Mouse (Mus musculus) hindbrain, embryonic 13.5 days (tissue): ENCODE data around the gene Snx7. TPM values are rescaled to one million over a fixed set of nuclear protein-coding genes. Genes with fewer than 3 reads are reported as not detected.

Experiments
- ATAC-seq: fragments of 200-750 bp; cut with Nextera tagmentation; 2 replicates; pipeline ENCODE4 v1.8.0; 2017; ENCODE audit warnings: moderate TSS enrichment; ENCODE audit not compliant: low FRiP score
- H3K27ac ChIP-seq: fragments of 300-500 bp; sonication (generic); 2 replicates; pipeline ENCODE4 v1.5.1; 2015; ENCODE audit warnings: inconsistent platforms, mild to moderate bottlenecking, moderate library complexity
- H3K27me3 ChIP-seq: fragments of 300-500 bp; sonication (generic); 2 replicates; pipeline ENCODE4 v1.6.1; 2015; ENCODE audit warnings: mild to moderate bottlenecking, inconsistent platforms
- H3K36me3 ChIP-seq: fragments of 300-500 bp; sonication (generic); 2 replicates; pipeline ENCODE4 v1.6.1; 2015; ENCODE audit warnings: mild to moderate bottlenecking, inconsistent platforms
- H3K4me1 ChIP-seq: fragments of 300-500 bp; sonication (generic); replicated peaks from 2 replicates; pipeline ENCODE4 v1.6.1; 2015; ENCODE audit warnings: inconsistent platforms
- H3K4me2 ChIP-seq: fragments of 300-500 bp; sonication (generic); 2 replicates; pipeline ENCODE4 v1.6.1; 2015; ENCODE audit warnings: inconsistent platforms, mild to moderate bottlenecking, moderate library complexity
- H3K4me3 ChIP-seq: fragments of 300-500 bp; sonication (generic); 2 replicates; pipeline ENCODE4 v1.5.1; 2015; ENCODE audit warnings: mild to moderate bottlenecking, inconsistent platforms
- H3K9ac ChIP-seq: fragments of 300-500 bp; sonication (generic); 2 replicates; pipeline ENCODE4 v1.6.1; 2015; ENCODE audit warnings: mild to moderate bottlenecking, inconsistent platforms
- H3K9me3 ChIP-seq: fragments of 300-500 bp; sonication (generic); 2 replicates; pipeline ENCODE4 v1.6.1; 2016; ENCODE audit warnings: inconsistent platforms
- WGBS: fragments of 180-500 bp; shearing (Covaris S2); methylation state at CpG from one replicate; pipeline ENCODE4 v1.1.7; 2015; 5-methylcytosine and 5-hydroxymethylcytosine counted together
- polyA plus RNA-seq: library from polyadenylated mRNA; unstranded; fragments of >200 nt; fragmentation: Nextera tagmentation; extraction: Ambion mirVana; gene quantifications from 2 replicates; pipeline ENCODE4 v1.2.1, GENCODE M21; 2015

Snx7 gene
- polyA plus RNA-seq, result 10.1 and 10.7 TPM in 2 replicates

DNA sequence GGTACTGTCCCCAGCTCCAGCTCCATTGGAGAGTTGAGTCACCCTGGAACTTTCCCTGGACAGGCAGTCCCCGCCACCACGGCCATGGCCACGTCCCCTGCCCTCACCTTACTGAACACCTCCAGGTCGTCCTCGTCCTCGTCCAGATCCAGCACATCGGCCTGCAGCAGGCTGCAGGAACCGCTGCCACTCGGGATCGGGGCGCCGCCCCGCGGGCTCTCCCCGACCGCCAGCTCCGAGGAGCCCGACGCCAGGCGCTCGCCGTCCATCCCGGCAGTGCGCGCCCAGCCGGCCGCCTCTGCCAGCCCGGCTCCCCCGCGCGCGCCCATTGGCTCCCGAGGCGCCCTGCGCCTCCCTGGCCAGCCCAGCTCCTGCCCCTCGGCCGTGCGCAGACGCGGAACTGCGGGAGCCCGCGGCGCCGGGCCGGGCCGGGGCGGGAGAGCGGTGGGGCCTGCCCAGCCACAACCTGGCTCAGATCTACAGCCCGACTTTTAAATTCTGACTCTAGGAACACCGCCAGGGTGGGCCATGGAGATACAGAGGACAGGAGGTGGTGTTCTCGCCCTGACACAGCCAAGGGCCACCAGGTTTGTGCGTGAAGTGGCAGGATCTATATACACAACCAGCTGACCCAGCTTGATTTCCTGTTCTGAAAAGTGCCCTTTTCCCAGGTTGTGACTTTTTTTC is at the start of gene Snx7:
TSS of gene Snx7 (minus strand) at position 300 of the 687 bp plus-strand sequence.
- no peaks in the 10 kb centered on the region for H3K27me3 ChIP-seq
- peak within 1 kb of the TSS; percentile 71 for H3K4me2 ChIP-seq
- no peaks in the 10 kb centered on the region for H3K36me3 ChIP-seq
- no peaks in the 10 kb centered on the region for H3K9me3 ChIP-seq
- ATAC-seq, result peak; percentile 99
- WGBS, result 1% methylated on average over 47 of the region's 53 CpGs
- peak within 1 kb of the TSS; percentile 59 for H3K4me3 ChIP-seq
- peak within 1 kb of the TSS; percentile 58; the same call in 1 of the 2 replicates for H3K27ac ChIP-seq
- peak within 1 kb of the TSS; percentile 76 for H3K9ac ChIP-seq
- H3K4me1 ChIP-seq, result no peaks in the 10 kb centered on the region

DNA sequence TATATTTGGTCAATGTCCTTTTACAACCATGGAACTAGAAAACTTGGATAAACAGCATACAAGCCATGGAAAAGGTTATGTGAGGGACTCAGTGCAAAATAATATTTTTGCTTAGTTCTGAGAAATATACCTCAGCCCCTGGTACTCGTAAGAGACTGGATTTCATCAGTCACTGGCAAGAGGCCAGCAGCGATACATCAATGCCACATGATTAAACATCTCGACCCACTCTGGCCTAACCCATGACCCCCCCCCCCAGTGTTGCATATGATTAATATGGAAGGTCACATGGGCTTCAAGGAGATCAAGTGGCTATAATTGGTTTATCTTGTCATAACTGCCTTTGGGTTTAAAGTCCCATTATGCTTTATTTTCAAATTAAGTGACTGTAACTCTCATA is 46.7 kb upstream of the Snx7 start:
- Histone ChIP-seq H3K27ac (no peak overlapping the region), H3K9me3 (no peaks in the 10 kb centered on the region), H3K36me3 (no peaks in the 10 kb centered on the region), H3K27me3 (no peaks in the 10 kb centered on the region), H3K4me1 (no peaks in the 10 kb centered on the region), H3K9ac (no peak overlapping the region), H3K4me3 (no peak overlapping the region), H3K4me2 (no peak overlapping the region)
- ATAC-seq, result no peak
- WGBS, result 55% methylated on average over 3 of the region's 3 CpGs

DNA sequence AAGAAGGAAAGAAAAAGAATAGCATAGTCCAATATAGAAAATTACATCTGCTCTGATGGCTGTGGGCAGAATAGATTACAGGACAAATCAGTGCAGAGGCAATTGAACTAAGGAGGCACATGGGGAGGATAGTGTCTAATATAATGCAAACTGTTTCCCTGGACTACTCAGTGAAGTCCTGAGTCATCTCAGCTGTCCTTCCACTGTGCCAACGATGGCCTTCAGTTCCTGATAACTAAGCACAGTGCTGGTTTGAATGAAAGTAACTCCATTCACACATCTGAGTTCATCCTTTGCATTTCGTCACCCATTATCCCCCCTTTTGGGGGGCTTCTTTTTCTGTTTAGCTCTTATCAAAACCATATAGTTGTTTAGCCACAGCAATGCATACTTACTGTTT is 25.0 kb upstream of the Snx7 start:
- H3K27ac ChIP-seq, result no peak overlapping the region
- no peaks in the 10 kb centered on the region for H3K4me1 ChIP-seq
- H3K9me3 ChIP-seq, result no peaks in the 10 kb centered on the region

DNA sequence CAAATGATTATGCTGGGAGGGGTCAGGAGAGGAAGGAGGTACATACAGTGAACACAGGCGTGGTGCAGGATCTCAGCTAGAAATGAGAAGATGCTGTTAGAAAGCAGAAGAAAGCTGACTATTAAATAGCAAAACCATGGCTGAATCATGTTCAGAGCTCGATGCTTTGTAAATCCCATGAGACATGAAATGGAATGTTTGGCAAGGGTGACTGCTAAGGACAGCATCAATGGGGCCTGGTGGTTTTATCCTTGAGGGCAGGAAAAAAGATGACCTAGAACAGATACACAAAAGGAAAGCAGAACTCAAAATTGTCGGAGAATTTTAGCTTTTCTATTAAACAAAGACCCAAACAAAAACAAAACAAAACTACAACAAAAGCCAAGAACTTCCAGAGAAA is 6.7 kb upstream of the Snx7 start:
- Histone ChIP-seq H3K27ac (no peak overlapping the region), H3K4me1 (no peaks in the 10 kb centered on the region), H3K4me3 (no peak overlapping the region), H3K36me3 (no peaks in the 10 kb centered on the region), H3K9ac (no peak overlapping the region), H3K27me3 (no peaks in the 10 kb centered on the region), H3K4me2 (no peak overlapping the region), H3K9me3 (no peaks in the 10 kb centered on the region)
- WGBS, result 86% methylated on average over 3 of the region's 3 CpGs
- ATAC-seq, result no peak

More for the DNA sequence above, 25.0 kb upstream of the Snx7 start:
- no peak overlapping the region for H3K4me2 ChIP-seq
- no peak overlapping the region for H3K9ac ChIP-seq
- no peak for ATAC-seq
- WGBS, result 71% methylated on average over 2 of the region's 2 CpGs
- no peaks in the 10 kb centered on the region for H3K27me3 ChIP-seq
- no peaks in the 10 kb centered on the region for H3K36me3 ChIP-seq
- H3K4me3 ChIP-seq, result no peak overlapping the region

DNA sequence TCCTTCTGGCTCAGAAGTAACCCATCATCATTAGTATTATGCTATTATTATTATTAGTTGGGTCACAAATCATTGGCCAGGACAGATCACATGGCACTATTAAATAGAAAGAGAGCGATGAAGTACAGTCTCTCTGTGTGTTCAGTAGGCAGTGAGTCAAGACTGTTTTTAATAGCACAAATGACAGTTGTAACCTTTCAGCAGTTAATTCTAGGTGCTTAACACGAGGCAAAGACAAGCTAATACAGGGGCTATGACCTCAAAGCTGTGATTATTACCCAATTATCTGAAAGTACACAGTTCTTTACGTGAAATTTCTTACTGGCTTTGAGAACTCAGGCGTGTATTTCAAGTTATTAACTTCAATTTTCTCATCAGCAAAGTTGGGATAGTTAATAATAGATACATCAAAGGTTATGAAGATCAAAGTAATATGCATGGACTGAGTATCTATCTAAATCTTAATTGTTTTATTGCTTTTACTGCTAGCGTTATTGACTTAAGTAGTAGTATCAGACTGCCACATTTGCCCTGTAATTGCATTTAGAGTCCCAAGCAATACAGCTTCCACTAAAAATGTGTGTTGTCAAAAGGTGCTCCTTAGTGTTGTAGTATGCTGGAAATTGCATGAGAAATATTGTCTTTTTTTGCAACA is 4.6 kb upstream of the Snx7 start:
- Histone ChIP-seq H3K9ac (no peak overlapping the region), H3K27ac (no peak overlapping the region), H3K4me3 (no peak overlapping the region), H3K27me3 (no peaks in the 10 kb centered on the region), H3K9me3 (no peaks in the 10 kb centered on the region), H3K36me3 (no peaks in the 10 kb centered on the region), H3K4me1 (no peaks in the 10 kb centered on the region), H3K4me2 (no peak overlapping the region)
- ATAC-seq, result no peak
- 78% methylated on average over 5 of the region's 5 CpGs for WGBS

DNA sequence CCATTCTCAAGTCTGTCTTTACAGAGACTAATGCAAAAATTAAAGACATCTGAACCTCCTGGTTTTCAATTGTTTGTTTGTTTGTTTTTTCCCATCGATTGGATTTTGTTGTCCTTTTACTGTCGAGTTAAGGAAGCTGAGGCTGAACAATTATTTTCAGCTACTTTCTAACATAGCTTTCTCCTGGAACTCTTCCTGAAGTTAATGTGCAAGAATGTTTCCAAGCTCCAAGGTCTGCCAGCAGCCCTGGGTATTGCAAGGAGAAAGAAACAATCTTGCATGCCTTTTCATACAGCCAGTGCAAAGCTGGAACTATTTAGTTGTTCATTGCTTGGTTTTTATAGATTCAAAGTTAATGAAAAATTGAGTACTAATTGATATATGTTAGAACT is 584 bp upstream of the Snx7 start:
- Histone ChIP-seq H3K36me3 (no peaks in the 10 kb centered on the region), H3K9me3 (no peaks in the 10 kb centered on the region), H3K4me3 (peak overlapping the region; percentile 59), H3K27ac (0 out of 2 replicates have a peak overlapping the region, but pooled peaks have one; percentile 58), H3K27me3 (no peaks in the 10 kb centered on the region), H3K9ac (peak overlapping the region; percentile 76), H3K4me2 (peak overlapping the region; percentile 71), H3K4me1 (no peaks in the 10 kb centered on the region)
- ATAC-seq, result no peak
- WGBS, result 29% methylated on average over 2 of the region's 2 CpGs

DNA sequence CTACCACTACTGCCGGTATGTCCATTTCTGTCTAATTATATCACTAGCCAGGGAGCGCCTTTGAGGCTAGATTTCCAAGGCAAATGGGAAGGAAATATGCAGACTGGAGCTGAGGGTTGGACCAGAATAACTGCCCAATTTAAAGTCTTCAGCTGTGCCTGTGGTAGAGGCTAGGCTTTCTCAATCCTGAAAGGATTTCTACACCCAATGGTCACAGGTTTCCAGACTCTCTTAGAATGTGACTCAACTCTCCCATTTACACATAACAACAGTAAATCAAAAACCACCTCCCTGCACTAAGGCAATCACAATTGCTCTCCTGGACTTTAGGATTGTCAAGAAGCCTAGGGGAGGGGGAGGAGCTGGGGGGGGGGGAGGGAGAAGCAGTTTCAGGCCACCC is 645 bp downstream of the Snx7 start:
- WGBS, result 75% methylated on average over 2 of the region's 2 CpGs
- peak overlapping the region; percentile 76; the same call in 1 of the 2 replicates for H3K9ac ChIP-seq
- H3K27ac ChIP-seq, result no peak overlapping the region
- no peaks in the 10 kb centered on the region for H3K27me3 ChIP-seq
- H3K36me3 ChIP-seq, result no peaks in the 10 kb centered on the region
- H3K4me2 ChIP-seq, result peak overlapping the region; percentile 71
- H3K9me3 ChIP-seq, result no peaks in the 10 kb centered on the region
- no peaks in the 10 kb centered on the region for H3K4me1 ChIP-seq
- peak overlapping the region; percentile 59 for H3K4me3 ChIP-seq
- ATAC-seq, result no peak

DNA sequence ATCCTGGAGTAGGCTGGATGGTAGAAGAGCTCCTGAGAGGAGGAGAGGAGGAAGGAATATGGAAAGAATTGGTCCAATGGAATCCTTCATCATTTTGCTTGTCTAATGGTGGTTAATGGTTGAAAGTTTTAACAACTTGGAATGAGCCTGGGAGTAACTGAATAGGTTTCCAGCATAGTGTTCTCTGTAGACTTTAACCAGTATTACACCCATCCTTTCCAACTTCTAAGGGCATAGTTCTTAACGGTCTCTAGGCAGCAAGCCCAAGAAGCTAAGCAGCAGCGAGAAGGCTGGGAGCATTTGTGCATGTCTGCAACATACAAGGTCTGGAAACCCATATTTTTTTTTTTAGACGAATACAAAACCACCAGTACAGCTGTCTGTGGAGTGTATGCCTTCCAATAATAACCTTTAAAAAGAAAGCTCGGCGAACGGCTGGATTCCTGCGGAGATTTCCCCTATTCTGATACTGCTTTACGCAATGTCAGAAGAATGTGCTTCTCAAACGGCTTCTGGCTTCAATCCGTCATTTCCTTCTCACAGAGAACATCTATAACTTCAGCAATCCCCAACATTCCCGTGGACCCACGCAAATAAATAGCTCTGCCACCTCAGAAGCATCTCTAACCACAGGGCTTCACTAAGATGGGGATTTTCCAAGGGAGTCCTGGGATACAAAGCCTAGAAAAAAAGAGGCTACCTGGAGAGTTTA is 1.9 kb downstream of the Snx7 start:
- Histone ChIP-seq H3K4me2 (0 out of 2 replicates have a peak overlapping the region, but pooled peaks have one; percentile 1), H3K9ac (no peak overlapping the region), H3K4me3 (no peak overlapping the region), H3K9me3 (no peaks in the 10 kb centered on the region), H3K27me3 (no peaks in the 10 kb centered on the region), H3K4me1 (no peaks in the 10 kb centered on the region), H3K36me3 (no peaks in the 10 kb centered on the region), H3K27ac (no peak overlapping the region)
- ATAC-seq, result no peak
- 73% methylated on average over 12 of the region's 12 CpGs for WGBS

DNA sequence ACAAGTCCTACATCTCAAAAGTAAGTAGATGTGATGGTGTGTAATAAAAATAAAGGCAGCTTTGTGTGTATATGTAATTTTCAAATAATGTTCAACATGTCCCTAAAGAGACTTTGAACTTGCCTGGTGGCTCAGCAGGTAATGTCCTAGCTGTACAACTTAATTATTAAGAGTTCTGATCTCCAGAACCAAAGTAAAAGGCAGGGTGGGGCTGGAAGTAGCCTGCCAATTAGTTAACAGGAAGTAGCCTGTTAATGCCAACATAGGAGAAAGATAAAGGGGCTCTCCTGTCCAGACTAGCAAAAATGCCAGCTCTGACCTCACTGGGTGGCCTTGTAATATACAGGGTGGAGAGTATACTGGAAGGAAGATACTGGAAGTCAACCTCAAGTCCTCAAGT is 3.1 kb downstream of the Snx7 start:
- Histone ChIP-seq H3K9ac (no peak overlapping the region), H3K9me3 (no peaks in the 10 kb centered on the region), H3K4me3 (no peak overlapping the region), H3K4me2 (no peak overlapping the region), H3K36me3 (no peaks in the 10 kb centered on the region), H3K4me1 (no peaks in the 10 kb centered on the region), H3K27me3 (no peaks in the 10 kb centered on the region), H3K27ac (no peak overlapping the region)
- ATAC-seq, result no peak

DNA sequence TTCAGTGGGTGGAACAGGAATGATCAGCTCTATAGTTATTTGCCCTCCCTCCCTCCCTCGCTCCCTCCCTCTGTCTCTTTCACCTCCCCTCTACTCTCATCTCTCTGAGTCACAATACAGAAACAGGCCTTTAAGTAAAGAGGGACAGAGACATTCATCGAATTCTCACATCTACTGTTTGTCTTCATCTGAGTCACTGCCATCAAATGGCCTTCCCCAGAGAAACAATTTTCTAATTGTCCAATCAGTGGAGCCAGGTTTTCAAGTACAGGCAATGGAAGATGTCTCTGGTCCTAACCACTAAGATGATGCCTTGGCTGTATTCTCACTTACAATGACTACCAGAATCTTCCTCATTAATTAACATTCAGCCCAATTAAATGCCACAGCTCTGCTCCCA is 5.8 kb downstream of the Snx7 start:
- WGBS, result 73% methylated on average over 2 of the region's 2 CpGs
- no peak overlapping the region for H3K9ac ChIP-seq
- no peak overlapping the region for H3K4me2 ChIP-seq
- 0 out of 2 replicates have a peak, but pooled peaks cover 4% of the 10 kb centered on the region for H3K9me3 ChIP-seq
- no peak for ATAC-seq
- H3K27me3 ChIP-seq, result no peaks in the 10 kb centered on the region
- no peaks in the 10 kb centered on the region for H3K36me3 ChIP-seq
- no peak overlapping the region for H3K4me3 ChIP-seq
- no peak overlapping the region for H3K27ac ChIP-seq
- no peaks in the 10 kb centered on the region for H3K4me1 ChIP-seq

DNA sequence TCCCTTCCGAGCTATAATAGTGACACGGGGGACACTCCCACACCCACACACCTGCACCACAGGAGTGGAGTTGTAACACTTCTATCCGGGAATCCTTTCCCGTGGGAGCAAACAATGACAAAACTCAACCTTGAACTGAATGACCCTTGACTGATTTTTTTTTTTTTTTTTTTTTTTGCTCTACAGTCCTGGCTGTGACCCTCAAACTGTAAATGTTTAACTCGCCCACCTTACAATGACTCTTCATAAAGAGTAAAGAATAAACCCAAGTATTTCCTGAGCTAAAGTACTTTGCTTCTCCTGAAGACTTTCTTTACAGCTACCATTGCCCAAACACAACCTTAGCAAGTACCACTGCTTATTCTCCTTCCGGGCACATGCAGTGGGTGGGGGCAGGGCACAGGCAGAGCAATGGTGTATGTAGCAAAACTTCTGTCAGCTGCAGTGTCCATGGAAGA is 6.7 kb downstream of the Snx7 start:
- no peak overlapping the region for H3K9ac ChIP-seq
- no peak overlapping the region for H3K4me3 ChIP-seq
- WGBS, result 83% methylated on average over 6 of the region's 6 CpGs
- H3K36me3 ChIP-seq, result no peaks in the 10 kb centered on the region
- no peaks in the 10 kb centered on the region for H3K27me3 ChIP-seq
- no peak for ATAC-seq
- H3K27ac ChIP-seq, result no peak overlapping the region
- H3K4me2 ChIP-seq, result no peak overlapping the region
- H3K9me3 ChIP-seq, result 0 out of 2 replicates have a peak, but pooled peaks cover 4% of the 10 kb centered on the region
- H3K4me1 ChIP-seq, result no peaks in the 10 kb centered on the region

DNA sequence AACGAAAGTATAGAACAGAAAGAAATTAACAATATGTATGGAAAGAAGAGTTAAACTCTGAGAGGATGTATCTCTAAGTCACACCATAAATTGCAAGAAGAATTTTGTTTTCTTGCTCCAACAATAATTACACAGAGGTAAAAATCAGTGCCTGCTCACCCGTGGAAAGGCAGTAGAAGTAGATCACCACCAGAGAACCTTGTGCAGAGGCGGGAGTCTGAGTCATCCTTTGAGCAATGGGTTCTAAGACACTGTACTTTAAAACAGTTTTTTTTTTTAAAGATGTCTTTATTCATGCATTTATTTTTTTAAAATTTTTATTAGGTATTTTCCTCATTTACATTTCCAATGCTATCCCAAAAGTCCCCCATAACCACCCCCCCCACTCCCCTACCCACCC is 9.7 kb downstream of the Snx7 start:
- H3K27ac ChIP-seq, result no peak overlapping the region
- H3K4me2 ChIP-seq, result no peak overlapping the region
- WGBS, result 94% methylated on average over 3 of the region's 3 CpGs
- H3K27me3 ChIP-seq, result no peaks in the 10 kb centered on the region
- 0 out of 2 replicates have a peak, but pooled peaks cover 4% of the 10 kb centered on the region for H3K9me3 ChIP-seq
- no peak overlapping the region for H3K9ac ChIP-seq
- no peak for ATAC-seq
- H3K4me3 ChIP-seq, result no peak overlapping the region
- H3K36me3 ChIP-seq, result no peaks in the 10 kb centered on the region
- H3K4me1 ChIP-seq, result no peaks in the 10 kb centered on the region
